Mouse (Mus musculus) liver, embryonic 14.5 days (tissue): ENCODE results near the gene Zfp212. TPM values are rescaled to one million over a fixed set of nuclear protein-coding genes. Genes with fewer than 3 reads are reported as not detected.
A peak's percentile ranks its signal among the peaks of the same experiment; 100 is the strongest.

Experiments used
- ATAC-seq: fragments of 200-750 bp; cut with Nextera tagmentation; 2 replicates; pipeline ENCODE4 v1.8.0; 2017; ENCODE audit warnings: moderate number of reproducible peaks, mild to moderate bottlenecking, moderate library complexity; ENCODE audit not compliant: insufficient read depth
- DNase-seq, 3 experiments: peaks; one replicate each; pipeline ENCODE4 v3.0.0-alpha.2; 2012 to 2013; ENCODE audit warnings: low read depth in 3 of 3, low spot score in 3 of 3
- H3K27ac ChIP-seq: fragments of 300-500 bp; sonication (generic); 2 replicates; pipeline ENCODE4 v1.5.1; 2014; ENCODE audit warnings: moderate library complexity, mild to moderate bottlenecking, control low read depth, inconsistent platforms
- H3K27me3 ChIP-seq: fragments of 300-500 bp; sonication (generic); 2 replicates; pipeline ENCODE4 v1.6.1; 2014; ENCODE audit warnings: mild to moderate bottlenecking, low read length, moderate library complexity; ENCODE audit not compliant: control insufficient read depth, insufficient read depth
- H3K36me3 ChIP-seq: fragments of 300-500 bp; sonication (generic); replicated peaks from 2 replicates; pipeline ENCODE4 v1.6.1; 2014; ENCODE audit warnings: low read depth; ENCODE audit not compliant: control insufficient read depth, insufficient read depth
- H3K4me1 ChIP-seq, 2 experiments: fragments of 200-500 bp in 1 of 2; fragments of 300-500 bp in 1 of 2; sonication (generic) in 1 of 2; replicated peaks; 2 replicates each; pipeline ENCODE4 v1.6.1; 2012 to 2014; ENCODE audit warnings: antibody characterized with exemption in 1 of 2, inconsistent platforms in 1 of 2, low read length in 1 of 2; ENCODE audit not compliant: control insufficient read depth in 2 of 2, insufficient read depth in 2 of 2
- H3K4me2 ChIP-seq: fragments of 300-500 bp; sonication (generic); 2 replicates; pipeline ENCODE4 v1.6.1; 2014; ENCODE audit warnings: low read depth, mild to moderate bottlenecking, control low read depth, moderate library complexity
- H3K4me3 ChIP-seq, 2 experiments: fragments of 200-500 bp in 1 of 2; fragments of 300-500 bp in 1 of 2; sonication (generic) in 1 of 2; 2 replicates each; pipeline ENCODE4 v1.5.1; 2012 to 2014; ENCODE audit warnings: low read depth in 2 of 2, low read length in 2 of 2, mild to moderate bottlenecking in 2 of 2, control low read depth in 1 of 2, inconsistent platforms in 1 of 2, moderate library complexity in 1 of 2; ENCODE audit not compliant: insufficient read depth in 1 of 2
- H3K9ac ChIP-seq: fragments of 300-500 bp; sonication (generic); replicated peaks from 2 replicates; pipeline ENCODE4 v1.6.1; 2014; ENCODE audit warnings: mild to moderate bottlenecking, control low read depth, moderate library complexity
- H3K9me3 ChIP-seq: fragments of 300-500 bp; sonication (generic); 2 replicates; pipeline ENCODE4 v1.6.1; 2016; ENCODE audit warnings: low read length, mixed read lengths; ENCODE audit not compliant: control insufficient read depth
- CTCF ChIP-seq: IDR thresholded peaks from 2 replicates; pipeline ENCODE4 v1.5.1; 2016; ENCODE audit warnings: antibody characterized with exemption, low read depth, control low read depth
- EP300 ChIP-seq: IDR thresholded peaks from 2 replicates; pipeline ENCODE4 v1.6.1; 2016; ENCODE audit warnings: antibody characterized with exemption, low read depth
- WGBS: fragments of 180-500 bp; shearing (Covaris S2); extraction: QIAGEN DNeasy Blood & Tissue Kit; methylation state at CpG from one replicate; pipeline ENCODE4 v1.1.7; 2014; ENCODE audit not compliant: insufficient replicate concordance; 5-methylcytosine and 5-hydroxymethylcytosine counted together
- polyA plus RNA-seq, 2 experiments: library from polyadenylated mRNA; depleted of rRNA in 1 of 2; stranded (reverse) in 1 of 2; unstranded in 1 of 2; fragments of >200 nt; fragmentation: Nextera tagmentation in 1 of 2; extraction: Ambion mirVana in 1 of 2; gene quantifications; 2 replicates each; pipeline versions ENCODE4 v1.2.1 to v1.2.3; 2012 to 2014

Gene Zfp212
- polyA plus RNA-seq, 2 experiments: 3.0 to 4.7 TPM

DNA sequence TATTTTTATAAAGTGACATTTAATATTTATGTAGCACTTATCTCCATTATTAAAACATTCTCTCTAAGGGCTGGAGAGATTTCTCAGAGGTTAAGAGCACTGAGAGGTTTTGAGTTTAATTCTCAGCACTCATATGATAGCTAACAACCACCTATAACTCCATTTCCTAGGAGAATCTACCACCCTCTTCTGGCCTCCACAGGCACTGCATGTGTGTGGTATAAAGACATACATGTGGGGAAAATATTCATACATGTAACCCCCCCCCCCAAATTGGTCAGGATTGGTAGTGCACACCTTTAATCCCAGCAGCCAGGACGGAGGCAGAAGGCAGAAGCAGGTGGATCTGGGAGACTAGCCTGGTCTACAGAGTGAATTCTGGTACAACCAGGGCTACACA, 54.3 kb downstream of the Zfp212 start:
- H3K9me3 ChIP-seq: no peaks in the 10 kb centered on the region
- H3K27ac ChIP-seq: no peak overlapping the region
- no peaks in the 10 kb centered on the region for H3K27me3 ChIP-seq
- no peak overlapping the region for H3K4me3 ChIP-seq
- TF ChIP-seq EP300 (no peak), CTCF (peak; percentile 50)
- H3K9ac ChIP-seq: no peak overlapping the region
- WGBS: 50% methylated on average over 1 of the region's 1 CpGs
- no peak for DNase-seq
- no peak overlapping the region for H3K4me2 ChIP-seq
- no peaks in the 10 kb centered on the region for H3K36me3 ChIP-seq
- H3K4me1 ChIP-seq: peaks cover 0 to 2% of the 10 kb centered on the region in 2 experiments; a peak in 1 of 4 replicates
- no peak for ATAC-seq

DNA sequence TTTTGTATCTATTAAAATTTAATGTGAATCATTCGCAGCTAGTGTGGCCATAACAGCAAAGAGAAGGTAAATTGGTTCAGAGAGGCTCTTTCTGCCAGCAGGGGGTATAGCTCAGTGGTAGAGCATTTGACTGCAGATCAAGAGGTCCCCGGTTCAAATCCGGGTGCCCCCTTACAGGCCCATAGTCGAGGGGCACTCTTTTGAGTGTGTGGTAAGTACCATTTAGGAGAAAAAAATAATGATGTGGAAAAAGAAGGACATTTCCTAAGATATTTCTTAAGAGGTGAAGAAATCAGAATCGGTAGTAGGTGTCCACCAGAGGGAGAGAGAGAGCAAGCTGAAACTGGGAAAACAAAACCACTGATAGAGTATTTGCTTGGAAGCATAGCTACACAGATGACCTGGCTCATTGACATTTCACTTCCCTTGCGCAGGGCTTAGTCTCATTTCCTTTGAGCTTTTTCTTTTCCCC, 58.7 kb downstream of the Zfp212 start:
- Histone ChIP-seq H3K9me3 (no peaks in the 10 kb centered on the region), H3K27me3 (no peaks in the 10 kb centered on the region), H3K36me3 (no peaks in the 10 kb centered on the region), H3K4me1 (peaks cover 0 to 2% of the 10 kb centered on the region in 2 experiments; a peak in 1 of 4 replicates), H3K9ac (no peak overlapping the region), H3K4me2 (no peak overlapping the region), H3K27ac (no peak overlapping the region), H3K4me3 (no peak overlapping the region)
- ATAC-seq (peak; percentile 96), DNase-seq (peak; percentile 54 to 59 (median 57))
- TF ChIP-seq EP300: no peak
- TF ChIP-seq CTCF: peak; percentile 67
- WGBS: 6% methylated on average over 6 of the region's 6 CpGs

Other genes starting within 250 kb of the Zfp212 start
- 27.5 and 42.4 TPM in 2 replicates for gene Pdia4, start 107.0 kb upstream of the Zfp212 start, polyA plus RNA-seq (2012; rRNA removed)
- 86.1 and 90.4 TPM in 2 replicates for gene Pdia4, start 107.0 kb upstream of the Zfp212 start, polyA plus RNA-seq (2014; fragmentation: Nextera tagmentation; extraction: Ambion mirVana)
- 0.17 and 0.19 TPM in 2 replicates for gene Zfp786, start 89.6 kb upstream of the Zfp212 start, polyA plus RNA-seq (2012; rRNA removed)
- 0.24 and 0.39 TPM in 2 replicates for gene Zfp786, start 89.6 kb upstream of the Zfp212 start, polyA plus RNA-seq (2014; fragmentation: Nextera tagmentation; extraction: Ambion mirVana)
- 1.4 and 1.7 TPM in 2 replicates for gene Zfp398, start 84.8 kb upstream of the Zfp212 start, polyA plus RNA-seq (2012; rRNA removed)
- gene Zfp398, start 84.8 kb upstream of the Zfp212 start, polyA plus RNA-seq (2014; fragmentation: Nextera tagmentation; extraction: Ambion mirVana): 1.2 and 1.4 TPM in 2 replicates
- gene Zfp282, start 43.3 kb upstream of the Zfp212 start, polyA plus RNA-seq (2012; rRNA removed): 2.1 and 2.4 TPM in 2 replicates
- gene Zfp282, start 43.3 kb upstream of the Zfp212 start, polyA plus RNA-seq (2014; fragmentation: Nextera tagmentation; extraction: Ambion mirVana): 2.1 and 2.3 TPM in 2 replicates
- 4.0 and 4.3 TPM in 2 replicates for gene Zfp956, start 32.9 kb downstream of the Zfp212 start, polyA plus RNA-seq (2012; rRNA removed)
- gene Zfp956, start 32.9 kb downstream of the Zfp212 start, polyA plus RNA-seq (2014; fragmentation: Nextera tagmentation; extraction: Ambion mirVana): 2.1 and 2.5 TPM in 2 replicates
- gene Zfp777, start 128.4 kb downstream of the Zfp212 start, polyA plus RNA-seq (2012; rRNA removed): 3.3 and 3.6 TPM in 2 replicates
- gene Zfp777, start 128.4 kb downstream of the Zfp212 start, polyA plus RNA-seq (2014; fragmentation: Nextera tagmentation; extraction: Ambion mirVana): 1.5 and 1.6 TPM in 2 replicates
- 5.2 and 5.6 TPM in 2 replicates for gene Zfp746, start 166.1 kb downstream of the Zfp212 start, polyA plus RNA-seq (2012; rRNA removed)
- gene Zfp746, start 166.1 kb downstream of the Zfp212 start, polyA plus RNA-seq (2014; fragmentation: Nextera tagmentation; extraction: Ambion mirVana): 4.0 and 4.9 TPM in 2 replicates